Mouse (Mus musculus) CH12.LX (cell line): ENCODE measurements around the gene Adrb1. TPM values are rescaled to one million over a fixed set of nuclear protein-coding genes. Genes with fewer than 3 reads are reported as not detected.

Experiments used
- DNase-seq: peaks from one replicate; pipeline ENCODE4 v3.0.0-alpha.2; 2013; ENCODE audit errors: extremely low read depth
- H3K27ac ChIP-seq: 2 replicates; pipeline ENCODE4 v1.5.1; 2012; ENCODE audit warnings: low read depth, mild to moderate bottlenecking, control low read depth, moderate library complexity; ENCODE audit not compliant: insufficient read depth
- H3K27me3 ChIP-seq: replicated peaks from 2 replicates; pipeline ENCODE3; 2012; ENCODE audit warnings: inconsistent platforms
- H3K36me3 ChIP-seq, 2 experiments: replicated peaks in 1 of 2; 2 replicates each; pipeline versions ENCODE3 to v1.6.1; 2012; ENCODE audit warnings: inconsistent platforms in 1 of 2, low read length in 1 of 2, mild to moderate bottlenecking in 1 of 2, mixed read lengths in 1 of 2, moderate library complexity in 1 of 2; ENCODE audit not compliant: control insufficient read depth in 1 of 2, insufficient read depth in 1 of 2
- H3K4me1 ChIP-seq, 2 experiments: 2 replicates each; pipeline ENCODE4 v1.6.1; 2012; ENCODE audit warnings: inconsistent platforms in 1 of 2, moderate library complexity in 1 of 2; ENCODE audit not compliant: insufficient read depth in 2 of 2, control insufficient read depth in 1 of 2
- H3K4me2 ChIP-seq: 2 replicates; pipeline ENCODE4 v1.6.1; 2012; ENCODE audit warnings: low read depth, mild to moderate bottlenecking, control low read depth; ENCODE audit not compliant: poor library complexity, insufficient read depth, severe bottlenecking
- H3K4me3 ChIP-seq, 3 experiments: fragments of 150-350 bp in 1 of 3; sonication (generic) in 1 of 3; replicated peaks in 1 of 3; 2 replicates each; pipeline versions ENCODE3 to v1.5.1; 2011 to 2012; ENCODE audit warnings: low read depth in 2 of 3, low read length in 2 of 3, mild to moderate bottlenecking in 2 of 3, moderate library complexity in 2 of 3, control low read depth in 1 of 3, improper control_type of control experiment in 1 of 3, inconsistent platforms in 1 of 3, mixed read lengths in 1 of 3; ENCODE audit not compliant: poor library complexity in 1 of 3
- H3K79me2 ChIP-seq: replicated peaks from 2 replicates; pipeline ENCODE4 v1.6.1; 2012; ENCODE audit warnings: mild to moderate bottlenecking, moderate library complexity; ENCODE audit not compliant: control insufficient read depth, poor library complexity, insufficient read depth, severe bottlenecking; ENCODE audit errors: extremely low read depth
- H3K9ac ChIP-seq: 2 replicates; pipeline ENCODE4 v1.6.1; 2012; ENCODE audit warnings: low read depth, mild to moderate bottlenecking, control low read depth, moderate library complexity; ENCODE audit not compliant: insufficient read depth
- H3K9me3 ChIP-seq: replicated peaks from 2 replicates; pipeline ENCODE3; 2012; ENCODE audit warnings: low read length, inconsistent platforms, mixed read lengths
- CTCF ChIP-seq, 2 experiments: IDR thresholded peaks in 1 of 2; conservative IDR thresholded peaks in 1 of 2; 2 replicates each; pipeline ENCODE4 v1.5.1; 2011 to 2012; ENCODE audit warnings: low read depth in 2 of 2, low read length in 2 of 2, improper control_type of control experiment in 1 of 2, inconsistent platforms in 1 of 2, mild to moderate bottlenecking in 1 of 2, moderate library complexity in 1 of 2
- ELF1 ChIP-seq: IDR thresholded peaks from 2 replicates; pipeline ENCODE4 v1.6.1; 2014; ENCODE audit warnings: low read depth, mild to moderate bottlenecking, inconsistent platforms, low read length, improper control_type of control experiment
- ETS1 ChIP-seq: conservative IDR thresholded peaks from 2 replicates; pipeline ENCODE4 v1.6.1; 2012; ENCODE audit warnings: low read depth, mild to moderate bottlenecking, inconsistent platforms, low read length, improper control_type of control experiment, moderate library complexity
- GABPA ChIP-seq: IDR thresholded peaks from 2 replicates; pipeline ENCODE4 v1.6.1; 2012; ENCODE audit warnings: low read depth, low read length, improper control_type of control experiment, inconsistent platforms; ENCODE audit not compliant: insufficient replicate concordance
- HCFC1 ChIP-seq: IDR thresholded peaks from 2 replicates; pipeline ENCODE4 v1.6.1; 2012; ENCODE audit warnings: low read depth, mild to moderate bottlenecking, inconsistent platforms, low read length, improper control_type of control experiment
- IRF4 ChIP-seq: IDR thresholded peaks from 2 replicates; pipeline ENCODE4 v1.6.1; 2014; ENCODE audit warnings: low read depth, mild to moderate bottlenecking, inconsistent platforms, low read length, improper control_type of control experiment
- JUN ChIP-seq: IDR thresholded peaks from 2 replicates; pipeline ENCODE4 v1.6.1; 2011; ENCODE audit warnings: low read depth, mild to moderate bottlenecking, low read length, improper control_type of control experiment, moderate library complexity; ENCODE audit not compliant: insufficient read depth
- JUND ChIP-seq: conservative IDR thresholded peaks from 2 replicates; pipeline ENCODE4 v1.6.1; 2011; ENCODE audit warnings: low read depth, low read length, improper control_type of control experiment
- MAFK ChIP-seq: IDR thresholded peaks from 2 replicates; pipeline ENCODE4 v1.6.1; 2011; ENCODE audit warnings: low read length, improper control_type of control experiment; ENCODE audit not compliant: insufficient replicate concordance
- MAX ChIP-seq: IDR thresholded peaks from 2 replicates; pipeline ENCODE4 v1.6.1; 2011; ENCODE audit warnings: low read length, improper control_type of control experiment
- MAZ ChIP-seq: IDR thresholded peaks from 2 replicates; pipeline ENCODE4 v1.6.1; 2012; ENCODE audit warnings: low read depth, mild to moderate bottlenecking, inconsistent platforms, low read length, improper control_type of control experiment, moderate library complexity
- MYC ChIP-seq: IDR thresholded peaks from 2 replicates; pipeline ENCODE4 v1.6.1; 2011; ENCODE audit warnings: low read depth, mild to moderate bottlenecking, improper control_type of control experiment, low read length
- NRF1 ChIP-seq: IDR thresholded peaks from 2 replicates; pipeline ENCODE4 v1.6.1; 2014; ENCODE audit warnings: low read depth, mild to moderate bottlenecking, inconsistent platforms, low read length, improper control_type of control experiment, moderate library complexity
- PAX5 ChIP-seq: IDR thresholded peaks from 2 replicates; pipeline ENCODE4 v1.6.1; 2012; ENCODE audit warnings: low read length, inconsistent platforms, mixed read lengths
- POLR2AphosphoS2 ChIP-seq: IDR thresholded peaks from 2 replicates; pipeline ENCODE4 v1.6.1; 2011; ENCODE audit warnings: low read depth, low read length, improper control_type of control experiment
- TCF12 ChIP-seq: IDR thresholded peaks from 2 replicates; pipeline ENCODE4 v1.6.1; 2014; ENCODE audit warnings: low read depth, mild to moderate bottlenecking, inconsistent platforms, low read length, improper control_type of control experiment
- UBTF ChIP-seq: IDR thresholded peaks from 2 replicates; pipeline ENCODE4 v1.6.1; 2012; ENCODE audit warnings: low read depth, mild to moderate bottlenecking, inconsistent platforms, low read length, improper control_type of control experiment, moderate library complexity
- USF1 ChIP-seq: IDR thresholded peaks from 2 replicates; pipeline ENCODE4 v1.6.1; 2014; ENCODE audit warnings: low read depth, mild to moderate bottlenecking, inconsistent platforms, low read length, improper control_type of control experiment
- USF2 ChIP-seq: conservative IDR thresholded peaks from 2 replicates; pipeline ENCODE4 v1.6.1; 2011; ENCODE audit warnings: low read depth, low read length, improper control_type of control experiment
- ZC3H11A ChIP-seq: IDR thresholded peaks from 2 replicates; pipeline ENCODE4 v1.6.1; 2012; ENCODE audit warnings: low read depth, mild to moderate bottlenecking, inconsistent platforms, low read length, improper control_type of control experiment
- ZMIZ1 ChIP-seq: IDR thresholded peaks from 2 replicates; pipeline ENCODE4 v1.6.1; 2012; ENCODE audit warnings: low read depth, mild to moderate bottlenecking, inconsistent platforms, low read length, improper control_type of control experiment
- ZNF384 ChIP-seq: IDR thresholded peaks from 2 replicates; pipeline ENCODE4 v1.6.1; 2012; ENCODE audit warnings: low read depth, low read length, improper control_type of control experiment, inconsistent platforms
- dilution Hi-C: fragments of 300-500 bp; cut with MboI; formaldehyde crosslinking; loops from 2 replicates; pipeline ENCODE4 v1.14.3; 2020; ENCODE audit warnings: low sequenced_read_pairs; ENCODE audit not compliant: extremely low pct_unique_long_range_greater_than_20kb, extremely low pct_ligation_motif_present
- in situ Hi-C: fragments of 300-500 bp; cut with MboI; formaldehyde crosslinking; loops from 3 replicates; pipeline ENCODE4 v1.14.3; 2019; ENCODE audit warnings: low sequenced_read_pairs, low pct_ligation_motif_present, low pct_unique_long_range_greater_than_20kb, mixed read lengths
- polyA plus RNA-seq: library from polyadenylated mRNA; unstranded; fragments of >175 nt; gene quantifications from 2 replicates; pipeline ENCODE4 v1.2.1, GENCODE M21; 2012; ENCODE audit warnings: low read depth; ENCODE audit not compliant: insufficient read length
- total RNA-seq, 2 experiments: library from RNA; depleted of rRNA; stranded (reverse); fragments of 300-350 nt in 1 of 2; fragments of >200 nt in 1 of 2; gene quantifications; 2 replicates each; pipeline ENCODE4 v1.2.3; 2012 to 2014

The Adrb1 gene
- total and polyA plus RNA-seq, 3 experiments = not detected

GRCm38 (mm10) chr19:56676506-56676905 lies 45.5 kb upstream of the Adrb1 start:
- dilution Hi-C loops (no loop called here), in situ Hi-C loops (no loop called here)
- no peaks in the 10 kb centered on the region for H3K9me3 ChIP-seq
- no peaks in the 10 kb centered on the region for H3K79me2 ChIP-seq
- no peak overlapping the region for H3K9ac ChIP-seq
- H3K4me1 ChIP-seq = peaks cover 11 to 31% of the 10 kb centered on the region in 2 experiments; a peak in 2 of 4 replicates
- H3K36me3 ChIP-seq = no peaks in the 10 kb centered on the region
- no peaks in the 10 kb centered on the region for H3K27me3 ChIP-seq
- H3K27ac ChIP-seq = no peak overlapping the region
- H3K4me2 ChIP-seq = no peak overlapping the region
- DNase-seq = no peak
- no peak for TF ChIP-seq MAZ
- TF ChIP-seq ETS1 = no peak
- no peak for TF ChIP-seq USF1
- no peak for TF ChIP-seq MYC
- no peak for TF ChIP-seq MAFK
- TF ChIP-seq HCFC1 = no peak
- no peak overlapping the region for H3K4me3 ChIP-seq

DNA sequence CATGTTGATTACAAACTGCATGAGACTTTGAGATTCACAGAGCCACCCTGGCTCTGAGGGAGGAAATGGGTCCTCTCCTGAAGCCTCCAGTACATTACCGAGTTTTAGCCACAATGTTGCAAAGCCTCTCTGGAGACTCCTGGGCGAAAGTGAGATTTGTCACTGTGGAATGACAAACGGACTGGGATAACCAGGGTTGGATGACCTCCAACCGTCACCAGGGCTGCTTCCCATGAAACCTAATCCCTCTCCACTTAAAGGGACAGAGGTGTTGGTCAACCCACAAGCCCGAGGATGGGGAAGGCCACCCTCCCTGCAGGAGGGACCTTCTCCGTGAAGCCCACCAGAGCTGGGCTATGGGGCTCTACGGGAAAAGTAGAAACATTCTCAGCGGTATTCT lies 44.4 kb upstream of the Adrb1 start:
- in situ Hi-C loops (no loop called here), dilution Hi-C loops (no loop called here)
- Histone ChIP-seq H3K4me1 (peaks cover 17 to 42% of the 10 kb centered on the region in 2 experiments), H3K79me2 (no peaks in the 10 kb centered on the region), H3K27me3 (no peaks in the 10 kb centered on the region), H3K4me3 (no peak overlapping the region), H3K4me2 (no peak overlapping the region), H3K9ac (no peak overlapping the region), H3K36me3 (no peaks in the 10 kb centered on the region), H3K9me3 (no peaks in the 10 kb centered on the region), H3K27ac (no peak overlapping the region)
- TF ChIP-seq ZNF384 (no peak), ZC3H11A (no peak), POLR2AphosphoS2 (no peak), GABPA (no peak), JUND (no peak), TCF12 (no peak), NRF1 (no peak), ZMIZ1 (no peak), CTCF (conservative IDR thresholded peaks at IDR 0.05 in 1 of 2, IDR thresholded peaks at IDR 0.05 in 1 of 2; ENCODE audit: low read depth in 2 of 2, low read length in 2 of 2) (no peak), MAZ (no peak), JUN (no peak), HCFC1 (no peak), UBTF (no peak), MAX (no peak), PAX5 (no peak), USF2 (no peak), ELF1 (no peak), IRF4 (no peak)
- no peak for DNase-seq
